Mouse (Mus musculus): ENCODE data around the gene Grik1.

The Grik1 gene

GRCm38 (mm10) chr16:87956178-87956577 is 333.9 kb downstream of the Grik1 start:
- DNase-seq, result no peak

GRCm38 (mm10) chr16:87954715-87955441 is 335.2 kb downstream of the Grik1 start:
- no peak for DNase-seq

GRCm38 (mm10) chr16:87953176-87953575 is 336.9 kb downstream of the Grik1 start:
- DNase-seq, result no peak

- DNase-seq, result no peak
These were observed 340.2 kb downstream of the Grik1 start for GRCm38 (mm10) chr16:87949881-87950280.

- DNase-seq, result no peak
These were observed 341.9 kb downstream of the Grik1 start for GRCm38 (mm10) chr16:87948122-87948521.

- no peak for DNase-seq
These were observed 345.7 kb downstream of the Grik1 start for GRCm38 (mm10) chr16:87944318-87944717.

GRCm38 (mm10) chr16:87942103-87942865 is 347.8 kb downstream of the Grik1 start:
- DNase-seq, result no peak

- DNase-seq, result no peak
These were observed 355.4 kb downstream of the Grik1 start for GRCm38 (mm10) chr16:87934685-87935084.

GRCm38 (mm10) chr16:87931358-87931757 is 358.7 kb downstream of the Grik1 start:
- no peak for DNase-seq

- no peak for DNase-seq
These were observed 359.5 kb downstream of the Grik1 start for GRCm38 (mm10) chr16:87930519-87930918.

GRCm38 (mm10) chr16:87928671-87929070 is 361.4 kb downstream of the Grik1 start:
- no peak for DNase-seq

- no peak for DNase-seq
These were observed 372.2 kb downstream of the Grik1 start for GRCm38 (mm10) chr16:87917897-87918296.

- no peak for DNase-seq
These were observed 372.9 kb downstream of the Grik1 start for GRCm38 (mm10) chr16:87917157-87917546.

GRCm38 (mm10) chr16:87916209-87917156 is 373.6 kb downstream of the Grik1 start:
- no peak for DNase-seq

GRCm38 (mm10) chr16:87915156-87915555 is 374.9 kb downstream of the Grik1 start:
- no peak for DNase-seq

GRCm38 (mm10) chr16:87913781-87914180 is 376.3 kb downstream of the Grik1 start:
- DNase-seq, result peak; percentile 25

- DNase-seq, result peak; percentile 2
These were observed 378.9 kb downstream of the Grik1 start for GRCm38 (mm10) chr16:87911201-87911600.

- no peak for DNase-seq
These were observed 388.0 kb downstream of the Grik1 start for GRCm38 (mm10) chr16:87902049-87902448.

GRCm38 (mm10) chr16:87901189-87901588 is 388.9 kb downstream of the Grik1 start:
- no peak for DNase-seq

GRCm38 (mm10) chr16:87875927-87876326 is 414.1 kb downstream of the Grik1 start:
- no peak for DNase-seq

- DNase-seq, result no peak
These were observed 425.5 kb downstream of the Grik1 start for GRCm38 (mm10) chr16:87864526-87864925.

- no peak for DNase-seq
These were observed 428.3 kb downstream of the Grik1 start for GRCm38 (mm10) chr16:87861722-87862121.

GRCm38 (mm10) chr16:87853451-87854085 is 436.5 kb downstream of the Grik1 start:
- DNase-seq, result no peak

Measured in kidney, adult 18-20 months (tissue).